Mouse (Mus musculus) Patski (cell line): ENCODE measurements around the gene Dnaaf2. TPM values are rescaled to one million over a fixed set of nuclear protein-coding genes. Genes with fewer than 3 reads are reported as not detected.

ENCODE experiments used
- ATAC-seq: fragments of 100-300 bp; one replicate; pipeline ENCODE4 v1.8.0; 2021
- CTCF ChIA-PET: fragments of 350-600 bp; sonication (Branson Sonifier 250); formaldehyde crosslinking; loops from one replicate; lab custom pipeline; 2022; ENCODE audit warnings: inconsistent platforms; lab: Charles Lee
- POLR2A ChIA-PET: fragments of 350-600 bp; sonication (Branson Sonifier 250); formaldehyde crosslinking; loops from one replicate; lab custom pipeline; 2022; ENCODE audit warnings: antibody characterized with exemption, inconsistent platforms; lab: Charles Lee
- DNase-seq: peaks from one replicate; pipeline ENCODE4 v3.0.0-alpha.2; 2011; ENCODE audit warnings: low read depth, low spot score
- H3K27me3 ChIP-seq: fragments of 371-371 bp; one replicate; pipeline ENCODE4 v1.5.1; 2021
- CTCF ChIP-seq: fragments of 100-300 bp; IDR thresholded peaks from one replicate; pipeline ENCODE4 v1.5.1; 2021
- in situ Hi-C: fragments of 300-500 bp; cut with MboI; formaldehyde crosslinking; loops from 3 replicates; pipeline ENCODE4 v1.11.1; 2018; ENCODE audit warnings: low pct_unique_long_range_greater_than_20kb, mixed read lengths
- polyA plus RNA-seq: library from polyadenylated mRNA; unstranded; gene quantifications from one replicate; pipeline ENCODE4 v1.2.3, GENCODE M21; 2021

The Dnaaf2 gene
- polyA plus RNA-seq, 1 experiment from 2014 or later, result 3.6 TPM

DNA sequence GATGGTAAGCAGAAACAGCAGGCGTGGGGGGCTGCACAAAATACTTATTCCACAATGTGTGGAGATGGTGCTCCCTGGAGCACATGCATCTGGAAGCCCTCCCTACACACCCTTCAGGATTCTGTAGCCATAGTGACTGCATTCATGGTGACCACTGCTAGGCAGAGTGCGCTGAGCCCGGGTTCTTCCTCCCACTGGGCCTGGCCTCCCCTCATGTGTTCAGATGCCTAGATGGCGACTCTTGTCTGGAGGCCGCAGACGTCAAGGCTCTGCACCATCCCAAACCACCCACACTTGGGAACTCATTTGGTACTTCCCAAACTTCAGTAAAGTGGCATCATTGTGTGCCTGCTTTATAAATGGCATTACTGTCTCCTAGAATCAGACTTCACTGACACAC, 54.8 kb downstream of the Dnaaf2 start:
- ChIA-PET CTCF (no interaction called here), POLR2A (no interaction called here)
- no peak for TF ChIP-seq CTCF
- H3K27me3 ChIP-seq, result no peaks in the 10 kb centered on the region
- ATAC-seq, result no peak
- no peak for DNase-seq
- in situ Hi-C loops, result no loop called here

DNA sequence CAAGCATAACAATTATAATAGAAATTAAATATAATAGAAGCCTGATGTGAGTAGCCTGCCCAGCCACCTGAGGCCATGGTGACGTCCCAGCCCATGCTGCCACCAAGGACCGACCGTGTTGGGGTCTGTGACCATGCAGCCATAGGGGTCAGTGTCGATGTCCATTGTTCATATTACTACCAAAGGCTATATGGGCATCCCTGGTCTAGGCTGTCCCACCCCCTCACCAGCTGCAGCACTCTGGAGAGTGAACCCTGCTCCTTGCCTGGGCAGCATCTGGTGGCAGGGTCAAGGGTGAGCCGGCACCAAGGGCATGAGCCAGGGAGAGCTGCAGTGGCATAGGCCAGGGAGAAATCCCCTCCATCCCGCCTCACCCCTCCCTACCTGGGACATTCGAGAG, 58.4 kb downstream of the Dnaaf2 start:
- ChIA-PET POLR2A (no interaction called here), CTCF (no interaction called here)
- no peak for TF ChIP-seq CTCF
- in situ Hi-C loops, result no loop called here
- no peaks in the 10 kb centered on the region for H3K27me3 ChIP-seq
- no peak for DNase-seq
- ATAC-seq, result no peak

DNA sequence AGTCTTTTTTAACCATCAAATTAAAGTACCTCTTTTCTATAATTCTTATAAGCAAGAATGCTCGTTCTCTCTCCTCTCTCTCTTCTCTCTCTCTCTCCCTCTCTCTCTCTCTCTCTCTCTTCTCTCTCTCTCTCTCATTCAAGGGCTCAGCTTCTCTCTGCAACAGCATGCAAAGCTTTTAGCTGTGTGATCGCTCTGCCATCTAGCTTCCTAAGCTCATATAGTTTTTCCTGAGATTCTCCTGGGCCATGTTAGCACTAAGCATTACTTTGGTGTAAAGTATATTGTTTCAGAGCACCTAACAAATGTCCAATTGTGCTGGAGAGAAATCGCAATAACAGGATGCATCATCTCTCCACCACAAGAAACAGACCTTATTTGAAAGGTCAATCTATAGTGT, 59.0 kb downstream of the Dnaaf2 start:
- no peak for ATAC-seq
- no peak for DNase-seq
- no peak for TF ChIP-seq CTCF
- in situ Hi-C loops, result no loop called here
- POLR2A ChIA-PET, result no interaction called here
- no peaks in the 10 kb centered on the region for H3K27me3 ChIP-seq
- CTCF ChIA-PET, result no interaction called here

Other genes with a start within 250 kb of the Dnaaf2 start
- gene Rps29, start 39.2 kb downstream of the Dnaaf2 start, polyA plus RNA-seq, result 940 TPM
- 3.1 TPM for gene Lrr1, start 29.6 kb downstream of the Dnaaf2 start, polyA plus RNA-seq
- 455 TPM for gene Rpl36al, start 14.3 kb downstream of the Dnaaf2 start, polyA plus RNA-seq
- 65.9 TPM for gene Mgat2, start 14.3 kb downstream of the Dnaaf2 start, polyA plus RNA-seq
- gene Gm49383, start 1.3 kb downstream of the Dnaaf2 start, polyA plus RNA-seq, result 6.5 TPM
- gene Gm49384, start 5.8 kb upstream of the Dnaaf2 start, polyA plus RNA-seq, result 4.9 TPM
- gene Pole2, start 29.8 kb upstream of the Dnaaf2 start, polyA plus RNA-seq, result 6.1 TPM
- gene Klhdc1, start 42.7 kb upstream of the Dnaaf2 start, polyA plus RNA-seq, result 5.2 TPM
- gene Klhdc2, start 98.3 kb upstream of the Dnaaf2 start, polyA plus RNA-seq, result 94.8 TPM
- gene Nemf, start 158.7 kb upstream of the Dnaaf2 start, polyA plus RNA-seq, result 44.5 TPM
- 115 TPM for gene Arf6, start 173.7 kb upstream of the Dnaaf2 start, polyA plus RNA-seq
- 5.9 TPM for gene Gm9887, start 174.0 kb upstream of the Dnaaf2 start, polyA plus RNA-seq